Mouse (Mus musculus) midbrain, embryonic 15.5 days (tissue): ENCODE data around the gene Prl8a8. TPM values are rescaled to one million over a fixed set of nuclear protein-coding genes. Genes with fewer than 3 reads are reported as not detected.

Source experiments
- ATAC-seq: fragments of 200-750 bp; cut with Nextera tagmentation; replicated peaks from 2 replicates; pipeline ENCODE4 v1.8.0; 2017; ENCODE audit warnings: moderate TSS enrichment
- H3K27ac ChIP-seq: fragments of 300-500 bp; sonication (generic); 2 replicates; pipeline ENCODE4 v1.5.1; 2015; ENCODE audit warnings: mild to moderate bottlenecking, inconsistent platforms
- H3K27me3 ChIP-seq: fragments of 300-500 bp; sonication (generic); replicated peaks from 2 replicates; pipeline ENCODE4 v1.6.1; 2015; ENCODE audit warnings: inconsistent platforms
- H3K36me3 ChIP-seq: fragments of 300-500 bp; sonication (generic); replicated peaks from 2 replicates; pipeline ENCODE4 v1.6.1; 2015; ENCODE audit warnings: inconsistent platforms
- H3K4me1 ChIP-seq: fragments of 300-500 bp; sonication (generic); 2 replicates; pipeline ENCODE4 v1.6.1; 2015; ENCODE audit warnings: inconsistent platforms
- H3K4me2 ChIP-seq: fragments of 300-500 bp; sonication (generic); 2 replicates; pipeline ENCODE4 v1.6.1; 2015; ENCODE audit warnings: inconsistent platforms, mild to moderate bottlenecking, moderate library complexity
- H3K4me3 ChIP-seq: fragments of 300-500 bp; sonication (generic); 2 replicates; pipeline ENCODE4 v1.5.1; 2015; ENCODE audit warnings: mild to moderate bottlenecking, inconsistent platforms
- H3K9ac ChIP-seq: fragments of 300-500 bp; sonication (generic); 2 replicates; pipeline ENCODE4 v1.6.1; 2015; ENCODE audit warnings: mild to moderate bottlenecking, inconsistent platforms
- H3K9me3 ChIP-seq: fragments of 300-500 bp; sonication (generic); 2 replicates; pipeline ENCODE4 v1.6.1; 2016; ENCODE audit warnings: inconsistent platforms
- WGBS: fragments of 180-500 bp; shearing (Covaris S2); methylation state at CpG from one replicate; pipeline ENCODE4 v1.1.7; 2015; ENCODE audit warnings: mixed read lengths; 5-methylcytosine and 5-hydroxymethylcytosine counted together
- polyA plus RNA-seq: library from polyadenylated mRNA; unstranded; fragments of >200 nt; fragmentation: Nextera tagmentation; extraction: Ambion mirVana; gene quantifications from 2 replicates; pipeline ENCODE4 v1.2.1, GENCODE M21; 2015

The Prl8a8 gene
- polyA plus RNA-seq = not detected in 2 replicates

DNA sequence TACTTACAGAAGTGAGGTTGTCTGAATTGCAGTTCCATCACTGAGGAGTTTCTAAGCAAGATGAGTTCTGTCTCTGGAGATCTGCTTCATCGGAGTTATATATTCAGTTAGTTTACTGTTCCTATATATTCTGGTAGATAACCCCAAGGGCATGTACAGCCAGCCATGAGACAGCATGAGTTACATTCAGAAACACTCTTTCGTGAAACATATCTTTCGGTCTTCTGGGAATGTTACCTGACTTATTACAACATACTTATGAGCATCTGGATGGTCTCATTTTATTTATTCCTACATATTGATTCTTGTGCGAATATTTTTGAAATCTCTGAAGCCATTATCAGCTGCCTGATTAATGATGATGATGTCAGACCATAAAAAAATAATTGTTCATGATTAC is at the start of gene Prl8a8:
Gene Prl8a8, minus strand, starts transcription at position 101 of the 400 bp plus-strand sequence.
- no peak within 1 kb of the TSS for H3K27ac ChIP-seq
- no peak for ATAC-seq
- H3K4me1 ChIP-seq = no peaks in the 10 kb centered on the region
- no peaks in the 10 kb centered on the region for H3K9me3 ChIP-seq
- WGBS = 93% methylated on average over 4 of the region's 4 CpGs
- H3K4me2 ChIP-seq = no peak within 1 kb of the TSS
- no peaks in the 10 kb centered on the region for H3K27me3 ChIP-seq
- no peak within 1 kb of the TSS for H3K9ac ChIP-seq
- no peak within 1 kb of the TSS for H3K4me3 ChIP-seq
- H3K36me3 ChIP-seq = no peaks in the 10 kb centered on the region

DNA sequence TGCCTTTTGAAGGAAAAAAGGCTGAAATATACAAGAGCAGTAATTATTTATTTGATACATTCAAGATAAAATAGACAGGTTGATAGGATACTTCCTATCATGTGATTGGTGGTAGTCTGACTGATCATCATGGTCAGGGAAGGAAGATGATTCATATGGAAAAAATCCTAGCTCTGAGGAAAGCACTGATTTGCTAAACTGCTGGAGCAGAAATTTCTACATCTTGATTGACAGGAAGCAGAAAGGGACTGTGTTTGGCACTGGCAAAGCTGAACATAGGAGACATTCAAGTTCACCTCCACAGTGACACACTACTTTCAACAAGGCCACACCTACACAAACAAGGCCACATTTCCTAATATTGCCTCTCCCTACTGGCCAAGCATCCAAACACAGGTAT is 40.3 kb upstream of the Prl8a8 start:
- Histone ChIP-seq H3K4me2 (no peak overlapping the region), H3K27ac (no peak overlapping the region), H3K27me3 (no peaks in the 10 kb centered on the region), H3K36me3 (no peaks in the 10 kb centered on the region), H3K4me1 (no peaks in the 10 kb centered on the region), H3K9ac (no peak overlapping the region), H3K9me3 (no peaks in the 10 kb centered on the region), H3K4me3 (no peak overlapping the region)
- no peak for ATAC-seq

DNA sequence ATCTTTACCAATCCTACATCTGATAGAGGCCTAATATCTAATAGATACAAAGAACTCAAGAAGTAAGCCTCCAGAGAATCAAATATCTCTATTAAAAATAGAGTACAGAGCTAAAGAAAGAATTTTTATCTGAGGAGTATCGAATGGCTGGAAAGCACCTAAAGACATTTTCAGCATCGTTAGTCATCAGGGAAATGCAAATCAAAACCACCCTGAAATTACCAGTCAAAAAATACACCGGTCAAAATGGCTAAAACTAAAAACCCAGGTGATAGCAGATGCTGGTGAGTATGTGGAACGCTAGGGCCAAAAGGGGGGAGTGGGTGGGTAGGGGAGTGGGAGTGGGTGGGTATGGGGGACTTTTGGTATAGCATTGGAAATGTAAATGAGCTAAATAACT is 10.1 kb upstream of the Prl8a8 start:
- Histone ChIP-seq H3K27ac (no peak overlapping the region), H3K36me3 (no peaks in the 10 kb centered on the region), H3K9ac (no peak overlapping the region), H3K4me3 (no peak overlapping the region), H3K4me2 (no peak overlapping the region), H3K9me3 (no peaks in the 10 kb centered on the region), H3K4me1 (no peaks in the 10 kb centered on the region), H3K27me3 (no peaks in the 10 kb centered on the region)
- no peak for ATAC-seq
- WGBS = 87% methylated on average over 4 of the region's 4 CpGs

DNA sequence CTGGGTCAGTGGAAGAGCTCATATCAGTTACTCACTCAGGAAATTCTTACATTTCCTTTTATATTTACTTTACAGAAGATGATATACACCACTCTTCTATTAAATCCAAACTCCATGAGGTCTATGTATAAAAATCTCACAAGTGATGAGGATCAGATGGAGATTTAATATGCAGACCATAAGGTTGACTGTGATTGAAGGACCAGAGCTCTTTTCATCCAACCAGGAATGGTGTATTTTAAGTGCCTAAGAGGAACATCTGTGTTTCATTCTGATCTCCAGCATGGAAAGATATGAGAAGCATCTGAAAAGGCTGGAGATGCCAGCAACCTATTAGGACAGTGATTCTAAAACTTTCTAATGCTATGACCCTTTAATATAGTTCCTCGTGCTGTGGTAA is 5.4 kb downstream of the Prl8a8 start:
- ATAC-seq = no peak
- H3K27ac ChIP-seq = no peak overlapping the region
- WGBS = 86% methylated on average over 1 of the region's 1 CpGs
- H3K4me3 ChIP-seq = no peak overlapping the region
- H3K9me3 ChIP-seq = no peaks in the 10 kb centered on the region
- H3K9ac ChIP-seq = no peak overlapping the region
- H3K36me3 ChIP-seq = no peaks in the 10 kb centered on the region
- H3K4me2 ChIP-seq = no peak overlapping the region
- H3K27me3 ChIP-seq = no peaks in the 10 kb centered on the region
- no peaks in the 10 kb centered on the region for H3K4me1 ChIP-seq

Other genes with a start within 250 kb of the Prl8a8 start
- not detected in 2 replicates for gene Prl6a1, start 200.6 kb downstream of the Prl8a8 start, polyA plus RNA-seq
- gene Prl8a2, start 167.5 kb downstream of the Prl8a8 start, polyA plus RNA-seq = not detected in 2 replicates
- not detected in 2 replicates for gene Prl2b1, start 122.4 kb downstream of the Prl8a8 start, polyA plus RNA-seq
- not detected in 2 replicates for gene Prl8a6, start 74.5 kb downstream of the Prl8a8 start, polyA plus RNA-seq
- not detected in 2 replicates for gene Prl8a9, start 51.4 kb upstream of the Prl8a8 start, polyA plus RNA-seq
- not detected in 2 replicates for gene Prl8a1, start 69.0 kb upstream of the Prl8a8 start, polyA plus RNA-seq
- gene Prl7b1, start 97.4 kb upstream of the Prl8a8 start, polyA plus RNA-seq = not detected in 2 replicates
- gene Prl7a1, start 129.3 kb upstream of the Prl8a8 start, polyA plus RNA-seq = not detected in 2 replicates
- not detected in 2 replicates for gene Prl7a2, start 154.8 kb upstream of the Prl8a8 start, polyA plus RNA-seq
- gene Prl7d1, start 203.5 kb upstream of the Prl8a8 start, polyA plus RNA-seq = not detected in 2 replicates